Mouse (Mus musculus) bone marrow, adult 2 months (tissue): ENCODE measurements at regions not wholly inside any gene's neighbourhood (a gene's known extent, or its start where the extent isn't known, plus 50 kb on each side); places are given as distances from the start of the nearest gene placed in this dataset.

Experiments used
- H3K27ac ChIP-seq: fragments of 200-500 bp; 2 replicates; pipeline ENCODE4 v1.5.1; 2012; ENCODE audit warnings: low read depth, mild to moderate bottlenecking, control low read depth, inconsistent platforms, low read length; ENCODE audit not compliant: control insufficient read depth, poor library complexity, insufficient read depth
- H3K4me1 ChIP-seq: fragments of 200-500 bp; 2 replicates; pipeline ENCODE4 v1.6.1; 2011; ENCODE audit warnings: low read length; ENCODE audit not compliant: control insufficient read depth, insufficient read depth
- H3K4me3 ChIP-seq: fragments of 200-500 bp; replicated peaks from 2 replicates; pipeline ENCODE3; 2011; ENCODE audit warnings: mild to moderate bottlenecking, low read depth, low read length, control low read depth; ENCODE audit not compliant: control insufficient read depth
- CTCF ChIP-seq: fragments of 200-500 bp; IDR thresholded peaks from 2 replicates; pipeline ENCODE4 v1.5.1; 2011; ENCODE audit warnings: low read length, control low read depth; ENCODE audit not compliant: control insufficient read depth, insufficient read depth
- POLR2A ChIP-seq: fragments of 200-500 bp; IDR thresholded peaks from 2 replicates; pipeline ENCODE4 v1.6.1; 2011; ENCODE audit warnings: low read depth, mild to moderate bottlenecking, control low read depth, low read length, borderline replicate concordance; ENCODE audit not compliant: control insufficient read depth
- WGBS: fragments of 180-500 bp; shearing (Covaris S2); methylation state at CpG from one replicate; pipeline ENCODE4 v1.1.7; 2018; 5-methylcytosine and 5-hydroxymethylcytosine counted together

- Histone ChIP-seq H3K4me3 (no peak overlapping the region), H3K27ac (no peak overlapping the region), H3K4me1 (no peaks in the 10 kb centered on the region)
- no peak for TF ChIP-seq POLR2A
- no peak for TF ChIP-seq CTCF
- 60% methylated on average over 7 of the region's 7 CpGs for WGBS
These were observed 246.8 kb downstream of the Rybp start for GRCm38 (mm10) chr6:100040459-100040984.

- WGBS = 91% methylated on average over 10 of the region's 10 CpGs
- Histone ChIP-seq H3K27ac (no peak overlapping the region), H3K4me3 (no peak overlapping the region), H3K4me1 (no peaks in the 10 kb centered on the region)
- no peak for TF ChIP-seq CTCF
- no peak for TF ChIP-seq POLR2A
These were observed 254.6 kb downstream of the Rybp start for GRCm38 (mm10) chr6:100032701-100033100.

- Histone ChIP-seq H3K4me1 (no peaks in the 10 kb centered on the region), H3K4me3 (no peak overlapping the region), H3K27ac (no peak overlapping the region)
- TF ChIP-seq POLR2A = no peak
- TF ChIP-seq CTCF = no peak
- WGBS = 85% methylated on average over 2 of the region's 2 CpGs
These were observed 256.8 kb downstream of the Rybp start for GRCm38 (mm10) chr6:100030522-100030921.

- Histone ChIP-seq H3K4me1 (no peaks in the 10 kb centered on the region), H3K27ac (no peak overlapping the region), H3K4me3 (no peak overlapping the region)
- 77% methylated on average over 9 of the region's 9 CpGs for WGBS
- TF ChIP-seq POLR2A = no peak
- no peak for TF ChIP-seq CTCF
These were observed 257.3 kb downstream of the Rybp start for GRCm38 (mm10) chr6:100030010-100030409.

- TF ChIP-seq CTCF (no peak), POLR2A (no peak)
These were observed 259.8 kb downstream of the Rybp start for GRCm38 (mm10) chr6:100027524-100027923.

GRCm38 (mm10) chr6:100025531-100025951, 261.7 kb downstream of the Rybp start:
- Histone ChIP-seq H3K27ac (no peak overlapping the region), H3K4me1 (no peaks in the 10 kb centered on the region), H3K4me3 (no peak overlapping the region)
- TF ChIP-seq POLR2A (no peak), CTCF (no peak)
- 74% methylated on average over 5 of the region's 5 CpGs for WGBS

More at GRCm38 (mm10) chr6:100027524-100027923, 259.8 kb downstream of the Rybp start:
- Histone ChIP-seq H3K4me1 (no peaks in the 10 kb centered on the region), H3K27ac (no peak overlapping the region), H3K4me3 (no peak overlapping the region)
- 55% methylated on average over 5 of the region's 5 CpGs for WGBS

- Histone ChIP-seq H3K27ac (no peak overlapping the region), H3K4me3 (no peak overlapping the region), H3K4me1 (no peaks in the 10 kb centered on the region)
- WGBS = 82% methylated on average over 7 of the region's 7 CpGs
- TF ChIP-seq POLR2A (no peak), CTCF (no peak)
These were observed 263.7 kb downstream of the Rybp start for GRCm38 (mm10) chr6:100023434-100024095.

GRCm38 (mm10) chr6:100019016-100019415, 268.3 kb downstream of the Rybp start:
- no peak overlapping the region for H3K4me3 ChIP-seq
- no peaks in the 10 kb centered on the region for H3K4me1 ChIP-seq
- no peak overlapping the region for H3K27ac ChIP-seq
- 72% methylated on average over 3 of the region's 3 CpGs for WGBS
- TF ChIP-seq POLR2A (no peak), CTCF (no peak)
